Mouse (Mus musculus) liver, postnatal 0 days (tissue): Measurements from ENCODE around the gene Dnaaf5. TPM values are rescaled to one million over a fixed set of nuclear protein-coding genes. Genes with fewer than 3 reads are reported as not detected.

Experiments used
- ATAC-seq: fragments of 200-750 bp; cut with Nextera tagmentation; 2 replicates; pipeline ENCODE4 v1.8.0; 2017; ENCODE audit warnings: mild to moderate bottlenecking, moderate library complexity
- DNase-seq: peaks from one replicate; pipeline ENCODE4 v3.0.0-alpha.2; 2016
- H3K27ac ChIP-seq: fragments of 300-500 bp; sonication (generic); 2 replicates; pipeline ENCODE4 v1.5.1; 2014; ENCODE audit warnings: antibody characterized with exemption, moderate library complexity, mild to moderate bottlenecking, low read depth
- H3K27me3 ChIP-seq: fragments of 300-500 bp; sonication (generic); 2 replicates; pipeline ENCODE4 v1.6.1; 2014; ENCODE audit warnings: low read length, control low read depth, mixed read lengths; ENCODE audit not compliant: insufficient read depth
- H3K36me3 ChIP-seq: fragments of 300-500 bp; sonication (generic); replicated peaks from 2 replicates; pipeline ENCODE4 v1.6.1; 2014; ENCODE audit warnings: mild to moderate bottlenecking, control low read depth, low read length, moderate library complexity, mixed read lengths; ENCODE audit not compliant: insufficient read depth
- H3K4me1 ChIP-seq: fragments of 300-500 bp; sonication (generic); 2 replicates; pipeline ENCODE4 v1.6.1; 2014; ENCODE audit warnings: antibody characterized with exemption, mild to moderate bottlenecking, control low read depth; ENCODE audit not compliant: insufficient read depth
- H3K4me2 ChIP-seq: fragments of 300-500 bp; sonication (generic); 2 replicates; pipeline ENCODE4 v1.6.1; 2014; ENCODE audit warnings: low read depth, mild to moderate bottlenecking, low read length, moderate library complexity, mixed read lengths
- H3K4me3 ChIP-seq: fragments of 300-500 bp; sonication (generic); 2 replicates; pipeline ENCODE4 v1.5.1; 2014; ENCODE audit warnings: low read depth, low read length
- H3K9ac ChIP-seq: fragments of 300-500 bp; sonication (generic); replicated peaks from 2 replicates; pipeline ENCODE4 v1.6.1; 2014; ENCODE audit warnings: mild to moderate bottlenecking, moderate library complexity
- H3K9me3 ChIP-seq: fragments of 300-500 bp; sonication (generic); 2 replicates; pipeline ENCODE4 v1.6.1; 2016; ENCODE audit warnings: mild to moderate bottlenecking, control low read depth, low read length, mixed read lengths
- CTCF ChIP-seq: sonication (generic); IDR thresholded peaks from 2 replicates; pipeline ENCODE4 v1.5.1; 2016; ENCODE audit warnings: antibody characterized with exemption, low read depth
- EP300 ChIP-seq: IDR thresholded peaks from 2 replicates; pipeline ENCODE4 v1.6.1; 2016; ENCODE audit warnings: antibody characterized with exemption, low read depth, mild to moderate bottlenecking
- WGBS: fragments of 180-500 bp; shearing (Covaris S2); extraction: QIAGEN DNeasy Blood & Tissue Kit; methylation state at CpG from one replicate; pipeline ENCODE4 v1.1.7; 2014; ENCODE audit not compliant: insufficient replicate concordance; 5-methylcytosine and 5-hydroxymethylcytosine counted together
- polyA plus RNA-seq: library from polyadenylated mRNA; unstranded; fragments of >200 nt; fragmentation: Nextera tagmentation; extraction: Ambion mirVana; gene quantifications from 2 replicates; pipeline ENCODE4 v1.2.1, GENCODE M21; 2015

Dnaaf5 gene
- polyA plus RNA-seq, 1 experiment from 2014 or later: 1.4 TPM

DNA sequence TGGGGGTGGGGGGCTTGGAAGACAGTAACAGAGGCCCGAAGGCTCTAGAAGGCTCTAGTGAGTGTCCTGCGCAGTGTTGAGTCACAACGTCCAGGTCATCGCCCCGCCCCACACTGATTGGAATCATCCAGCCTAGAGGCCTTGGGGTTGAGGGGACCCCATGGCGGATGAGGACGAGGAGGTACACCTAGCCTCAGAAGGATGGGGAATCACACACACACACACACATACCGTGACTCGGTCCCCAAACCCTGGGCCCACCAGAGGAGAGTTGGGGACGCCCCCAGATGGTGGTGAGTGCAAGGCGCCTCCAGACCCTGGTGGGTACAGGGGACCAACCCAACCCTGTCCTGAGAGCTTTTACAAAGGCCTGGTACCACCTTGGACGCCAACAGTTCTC, 20.9 kb upstream of the Dnaaf5 start:
- DNase-seq (no peak), ATAC-seq (no peak)
- Histone ChIP-seq H3K36me3 (no peaks in the 10 kb centered on the region), H3K4me2 (peak overlapping the region; percentile 70), H3K9ac (no peak overlapping the region), H3K4me1 (peaks cover 5% of the 10 kb centered on the region), H3K27ac (no peak overlapping the region), H3K4me3 (peak overlapping the region; percentile 32), H3K9me3 (no peaks in the 10 kb centered on the region), H3K27me3 (peaks cover 16% of the 10 kb centered on the region)
- WGBS: 19% methylated on average over 12 of the region's 12 CpGs
- TF ChIP-seq CTCF (no peak), EP300 (no peak)

DNA sequence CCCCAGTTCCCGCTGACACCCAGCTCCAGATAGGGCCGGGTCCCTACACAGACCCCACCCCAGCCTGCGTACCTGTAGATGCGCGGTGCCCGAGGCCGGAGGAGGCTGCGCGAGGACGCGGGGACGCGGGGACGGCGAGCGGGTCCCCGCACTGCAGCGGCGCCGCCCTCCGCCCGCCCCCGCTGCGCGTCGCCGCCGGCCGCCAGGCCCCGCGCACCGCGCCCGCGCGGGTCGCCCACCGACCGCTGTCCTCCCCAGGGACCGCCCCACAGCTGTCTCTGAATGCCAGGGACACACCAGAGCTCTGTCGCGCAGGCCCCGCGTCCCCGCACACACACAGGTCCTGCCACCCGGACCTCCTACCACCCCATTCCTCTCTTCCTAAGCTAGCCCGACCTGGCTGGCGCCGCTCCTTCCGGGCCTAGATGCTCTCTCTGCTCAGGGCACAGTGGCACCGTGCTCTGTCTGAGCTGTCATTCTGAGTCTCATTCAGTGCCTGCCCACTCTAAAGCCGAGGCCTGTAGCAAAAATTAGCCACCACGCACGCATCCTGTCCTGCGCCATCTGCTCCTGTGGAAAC, 20.4 kb upstream of the Dnaaf5 start:
- Histone ChIP-seq H3K9me3 (no peaks in the 10 kb centered on the region), H3K9ac (0 out of 2 replicates have a peak overlapping the region, but pooled peaks have one; percentile 7), H3K4me2 (peak overlapping the region; percentile 70), H3K27ac (no peak overlapping the region), H3K27me3 (peaks cover 16% of the 10 kb centered on the region), H3K36me3 (no peaks in the 10 kb centered on the region), H3K4me1 (peaks cover 5% of the 10 kb centered on the region), H3K4me3 (peak overlapping the region; percentile 32)
- TF ChIP-seq EP300 (no peak), CTCF (no peak)
- no peak for DNase-seq
- 13% methylated on average over 20 of the region's 55 CpGs for WGBS
- ATAC-seq: no peak

DNA sequence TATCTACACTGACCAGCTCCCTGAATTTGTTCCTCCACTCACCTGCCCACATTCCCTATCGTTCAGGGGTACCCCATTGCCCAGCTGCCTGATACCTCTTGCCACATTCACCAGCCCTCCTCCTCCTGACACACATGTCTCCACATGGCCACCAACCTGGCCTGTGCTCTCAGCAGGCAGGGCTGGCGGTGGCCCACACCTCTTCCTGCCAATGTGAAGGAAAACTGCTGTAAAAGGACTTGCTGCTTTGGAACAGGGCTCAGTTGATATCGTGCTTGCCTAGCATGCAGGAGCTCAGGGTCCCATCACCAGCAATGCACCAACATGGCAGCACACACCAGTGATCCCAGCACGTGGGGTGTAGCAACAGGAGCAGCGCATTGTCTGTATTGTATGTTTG, 19.7 kb upstream of the Dnaaf5 start:
- DNase-seq (no peak), ATAC-seq (no peak)
- Histone ChIP-seq H3K4me3 (no peak overlapping the region), H3K27me3 (peaks cover 16% of the 10 kb centered on the region), H3K4me2 (no peak overlapping the region), H3K9me3 (no peaks in the 10 kb centered on the region), H3K9ac (no peak overlapping the region), H3K4me1 (peaks cover 5% of the 10 kb centered on the region), H3K27ac (no peak overlapping the region), H3K36me3 (no peaks in the 10 kb centered on the region)
- WGBS: 71% methylated on average over 5 of the region's 5 CpGs
- TF ChIP-seq EP300 (no peak), CTCF (no peak)

DNA sequence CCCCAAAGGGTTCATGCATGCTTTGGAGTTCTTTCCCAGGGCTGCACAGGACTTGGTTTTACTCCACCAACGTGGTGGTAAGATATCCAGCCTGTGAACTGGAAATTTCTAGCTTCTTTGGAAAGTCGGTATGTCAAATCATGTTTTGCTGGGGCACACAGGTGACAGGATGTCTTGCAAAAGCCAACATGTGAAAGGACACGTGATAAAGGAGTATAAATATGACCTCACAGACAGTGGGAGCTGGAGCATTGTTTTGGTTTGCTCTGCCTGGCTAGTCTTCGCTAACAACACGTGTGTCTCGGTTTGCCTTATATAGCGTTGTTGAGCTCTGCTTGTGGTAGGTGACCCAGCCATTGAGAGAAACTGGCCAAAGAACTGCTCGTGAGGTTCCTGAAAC, 15.5 kb upstream of the Dnaaf5 start:
- Histone ChIP-seq H3K27me3 (peaks cover 7% of the 10 kb centered on the region), H3K4me3 (no peak overlapping the region), H3K9ac (no peak overlapping the region), H3K4me2 (no peak overlapping the region), H3K9me3 (no peaks in the 10 kb centered on the region), H3K4me1 (no peaks in the 10 kb centered on the region), H3K36me3 (no peaks in the 10 kb centered on the region), H3K27ac (no peak overlapping the region)
- no peak for DNase-seq
- TF ChIP-seq CTCF (no peak), EP300 (no peak)
- ATAC-seq: no peak
- 72% methylated on average over 8 of the region's 8 CpGs for WGBS

DNA sequence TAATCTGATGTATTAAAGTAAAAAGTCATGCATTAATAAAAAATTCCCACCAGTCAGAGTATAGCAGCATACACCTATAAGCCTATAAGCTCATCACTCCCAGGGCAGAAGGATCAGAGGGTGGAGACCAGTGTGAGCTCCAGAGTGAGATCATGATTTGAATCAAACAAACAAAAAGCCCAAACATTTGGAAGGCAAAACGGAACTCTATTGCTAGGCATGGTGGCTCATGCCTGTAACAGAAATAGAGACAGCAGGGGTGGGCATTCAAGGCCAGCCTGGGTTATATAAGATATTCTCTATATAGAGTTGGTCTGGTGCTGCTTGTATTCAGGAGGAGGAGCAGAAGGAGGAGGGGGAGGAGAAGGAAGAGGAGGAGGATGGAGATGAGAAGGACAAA, 13.7 kb upstream of the Dnaaf5 start:
- no peaks in the 10 kb centered on the region for H3K27me3 ChIP-seq
- ATAC-seq: no peak
- no peak overlapping the region for H3K9ac ChIP-seq
- no peaks in the 10 kb centered on the region for H3K36me3 ChIP-seq
- no peak overlapping the region for H3K4me2 ChIP-seq
- no peak overlapping the region for H3K27ac ChIP-seq
- WGBS: 56% methylated on average over 1 of the region's 1 CpGs
- TF ChIP-seq CTCF: no peak
- no peak for TF ChIP-seq EP300
- no peak overlapping the region for H3K4me3 ChIP-seq
- no peaks in the 10 kb centered on the region for H3K9me3 ChIP-seq
- H3K4me1 ChIP-seq: no peaks in the 10 kb centered on the region
- DNase-seq: no peak

DNA sequence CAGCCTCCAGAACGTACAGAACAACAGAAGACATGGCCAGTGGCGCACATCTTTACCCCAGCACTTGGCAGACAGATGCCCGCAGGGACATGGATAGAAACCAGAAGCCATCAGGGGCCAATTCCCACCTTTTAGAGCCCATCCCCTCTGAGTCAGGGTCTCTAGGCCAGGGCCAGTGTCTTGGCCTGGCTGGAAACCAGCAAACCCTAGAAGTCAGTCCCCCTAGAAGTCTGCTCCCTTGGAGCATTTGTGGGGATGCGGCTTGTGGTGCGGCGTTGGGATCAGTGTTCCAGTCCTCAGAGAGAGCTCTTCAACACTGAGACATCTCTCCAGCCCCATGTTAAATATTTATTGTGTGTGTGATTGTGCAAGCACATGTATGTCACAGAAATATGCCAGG, 12.8 kb upstream of the Dnaaf5 start:
- H3K27me3 ChIP-seq: no peaks in the 10 kb centered on the region
- H3K4me2 ChIP-seq: no peak overlapping the region
- no peak overlapping the region for H3K4me3 ChIP-seq
- DNase-seq (no peak), ATAC-seq (no peak)
- 83% methylated on average over 6 of the region's 6 CpGs for WGBS
- no peaks in the 10 kb centered on the region for H3K4me1 ChIP-seq
- H3K9ac ChIP-seq: no peak overlapping the region
- no peak for TF ChIP-seq EP300
- TF ChIP-seq CTCF: no peak
- H3K27ac ChIP-seq: no peak overlapping the region
- H3K36me3 ChIP-seq: no peaks in the 10 kb centered on the region
- no peaks in the 10 kb centered on the region for H3K9me3 ChIP-seq
